Mouse (Mus musculus) erythroblast, embryonic 14.5 days (primary cell): ENCODE results near the gene Bod1l.

Source experiments
- GATA1 ChIP-seq: IDR thresholded peaks from 2 replicates; pipeline ENCODE4 v1.6.1; 2012; ENCODE audit warnings: low read length, inconsistent platforms, mixed read lengths
- TAL1 ChIP-seq: IDR thresholded peaks from 3 replicates; pipeline ENCODE4 v1.6.1; 2012; ENCODE audit warnings: low read length, inconsistent platforms, mixed read lengths

DNA sequence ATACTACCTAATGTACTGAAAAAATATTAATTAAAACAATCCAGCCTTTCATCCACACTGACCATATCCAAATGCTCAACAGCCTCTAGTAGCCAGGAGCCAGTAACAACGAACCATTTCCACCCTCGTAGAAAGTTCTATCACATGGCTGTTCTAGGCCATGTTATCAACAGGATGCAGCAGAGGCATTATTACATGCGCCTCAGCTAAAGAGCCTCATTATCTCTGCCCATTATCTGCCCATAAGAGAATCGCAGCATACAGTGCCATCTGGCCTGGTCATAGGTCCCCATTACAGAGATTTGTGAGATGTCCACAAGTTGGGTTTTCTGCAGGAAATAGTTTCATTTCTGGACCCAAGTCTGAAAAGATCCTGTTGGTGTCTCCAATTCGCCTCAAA, 37.9 kb downstream of the Bod1l start:
- TF ChIP-seq TAL1: no peak
- TF ChIP-seq GATA1: no peak
